Mouse (Mus musculus) hindbrain, postnatal 0 days (tissue): Measurements from ENCODE around the gene Pck2. TPM values are rescaled to one million over a fixed set of nuclear protein-coding genes. Genes with fewer than 3 reads are reported as not detected.

ENCODE experiments used
- ATAC-seq: fragments of 200-750 bp; cut with Nextera tagmentation; 2 replicates; pipeline ENCODE4 v1.8.0; 2017; ENCODE audit warnings: mild to moderate bottlenecking, moderate TSS enrichment, moderate library complexity
- DNase-seq: peaks from one replicate; pipeline ENCODE4 v3.0.0-alpha.2; 2015; ENCODE audit warnings: low spot score
- H3K27ac ChIP-seq: fragments of 300-500 bp; sonication (generic); 2 replicates; pipeline ENCODE4 v1.5.1; 2014; ENCODE audit warnings: mild to moderate bottlenecking
- H3K27me3 ChIP-seq: fragments of 300-500 bp; sonication (generic); 2 replicates; pipeline ENCODE4 v1.6.1; 2014; ENCODE audit warnings: low read length, mixed read lengths; ENCODE audit not compliant: insufficient read depth
- H3K36me3 ChIP-seq: fragments of 300-500 bp; sonication (generic); 2 replicates; pipeline ENCODE4 v1.6.1; 2014; ENCODE audit warnings: low read length, mixed read lengths; ENCODE audit not compliant: insufficient read depth
- H3K4me1 ChIP-seq: fragments of 300-500 bp; sonication (generic); 2 replicates; pipeline ENCODE4 v1.6.1; 2014; ENCODE audit warnings: antibody characterized with exemption, low read length, mixed read lengths; ENCODE audit not compliant: insufficient read depth
- H3K4me2 ChIP-seq: fragments of 300-500 bp; sonication (generic); 2 replicates; pipeline ENCODE4 v1.6.1; 2014; ENCODE audit warnings: low read depth, mild to moderate bottlenecking, low read length, moderate library complexity, mixed read lengths
- H3K4me3 ChIP-seq: fragments of 300-500 bp; sonication (generic); 2 replicates; pipeline ENCODE4 v1.5.1; 2014; ENCODE audit warnings: low read length
- H3K9ac ChIP-seq: fragments of 300-500 bp; sonication (generic); replicated peaks from 2 replicates; pipeline ENCODE4 v1.6.1; 2014; ENCODE audit warnings: mild to moderate bottlenecking, low read length, moderate library complexity, mixed read lengths
- H3K9me3 ChIP-seq: fragments of 300-500 bp; sonication (generic); 2 replicates; pipeline ENCODE4 v1.6.1; 2016; ENCODE audit warnings: low read length, mixed read lengths
- CTCF ChIP-seq: IDR thresholded peaks from 2 replicates; pipeline ENCODE4 v1.5.1; 2016; ENCODE audit warnings: antibody characterized with exemption, control low read depth, low read depth
- WGBS: fragments of 180-500 bp; shearing (Covaris S2); extraction: QIAGEN DNeasy Blood & Tissue Kit; methylation state at CpG from one replicate; pipeline ENCODE4 v1.1.7; 2014; 5-methylcytosine and 5-hydroxymethylcytosine counted together
- polyA plus RNA-seq: library from polyadenylated mRNA; unstranded; fragments of >200 nt; fragmentation: Nextera tagmentation; extraction: Ambion mirVana; gene quantifications from 2 replicates; pipeline ENCODE4 v1.2.1, GENCODE M21; 2015
- total RNA-seq: library from RNA; depleted of rRNA; stranded (reverse); fragments of >200 nt; gene quantifications from 2 replicates; pipeline ENCODE4 v1.2.3, GENCODE M21; 2014; rRNA removed

Gene Pck2
- total RNA-seq: 30.5 and 32.0 TPM in 2 replicates
- polyA plus RNA-seq: 19.9 and 22.5 TPM in 2 replicates

DNA sequence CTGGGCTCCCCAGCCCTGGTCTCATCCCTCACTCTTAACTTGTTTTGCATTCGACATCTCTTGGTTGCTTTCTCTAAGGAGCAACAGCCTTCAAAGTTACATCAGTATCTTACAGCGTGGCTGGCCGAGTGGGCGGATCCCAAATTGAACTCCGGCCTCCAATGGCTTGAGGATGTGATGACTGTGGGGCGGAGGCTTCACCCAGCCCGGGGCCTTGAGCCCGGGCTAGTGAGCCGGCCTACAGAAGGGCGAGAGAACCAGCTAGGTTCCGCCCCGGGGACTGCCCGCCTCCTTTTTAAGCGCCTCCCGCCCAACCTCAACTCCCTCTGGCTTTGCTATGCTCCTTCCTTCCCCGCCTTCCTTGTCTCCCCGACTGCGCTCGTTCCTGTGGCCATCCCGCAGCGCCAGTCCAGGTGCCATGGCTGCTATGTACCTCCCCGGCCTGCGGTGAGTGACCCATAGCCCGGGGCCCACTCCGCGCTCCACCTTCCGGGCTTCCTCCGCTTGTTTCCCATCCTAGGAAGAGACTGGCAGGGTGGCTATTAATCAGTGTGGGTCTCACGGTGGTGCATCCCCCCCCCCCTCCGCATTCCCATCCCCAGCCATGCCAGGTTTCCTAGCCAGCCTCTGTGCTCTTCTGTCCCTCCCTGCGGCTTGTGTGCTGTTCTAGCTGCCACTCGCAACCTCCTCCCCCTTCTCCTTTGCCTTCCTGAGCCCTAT, at the start of gene Pck2:
TSS of gene Pck2 (plus strand) at position 200 of the 720 bp plus-strand sequence.
- no peaks in the 10 kb centered on the region for H3K27me3 ChIP-seq
- H3K27ac ChIP-seq: peak within 1 kb of the TSS; percentile 94
- peaks cover 8% of the 10 kb centered on the region for H3K36me3 ChIP-seq
- peaks cover 8% of the 10 kb centered on the region for H3K4me1 ChIP-seq
- no peak for TF ChIP-seq CTCF
- no peaks in the 10 kb centered on the region for H3K9me3 ChIP-seq
- H3K4me2 ChIP-seq: peak within 1 kb of the TSS; percentile 94
- DNase-seq (peak; percentile 86), ATAC-seq (peak; percentile 90)
- under 1% methylated on average over 32 of the region's 32 CpGs for WGBS
- H3K4me3 ChIP-seq: peak within 1 kb of the TSS; percentile 65
- H3K9ac ChIP-seq: peak within 1 kb of the TSS; percentile 82

DNA sequence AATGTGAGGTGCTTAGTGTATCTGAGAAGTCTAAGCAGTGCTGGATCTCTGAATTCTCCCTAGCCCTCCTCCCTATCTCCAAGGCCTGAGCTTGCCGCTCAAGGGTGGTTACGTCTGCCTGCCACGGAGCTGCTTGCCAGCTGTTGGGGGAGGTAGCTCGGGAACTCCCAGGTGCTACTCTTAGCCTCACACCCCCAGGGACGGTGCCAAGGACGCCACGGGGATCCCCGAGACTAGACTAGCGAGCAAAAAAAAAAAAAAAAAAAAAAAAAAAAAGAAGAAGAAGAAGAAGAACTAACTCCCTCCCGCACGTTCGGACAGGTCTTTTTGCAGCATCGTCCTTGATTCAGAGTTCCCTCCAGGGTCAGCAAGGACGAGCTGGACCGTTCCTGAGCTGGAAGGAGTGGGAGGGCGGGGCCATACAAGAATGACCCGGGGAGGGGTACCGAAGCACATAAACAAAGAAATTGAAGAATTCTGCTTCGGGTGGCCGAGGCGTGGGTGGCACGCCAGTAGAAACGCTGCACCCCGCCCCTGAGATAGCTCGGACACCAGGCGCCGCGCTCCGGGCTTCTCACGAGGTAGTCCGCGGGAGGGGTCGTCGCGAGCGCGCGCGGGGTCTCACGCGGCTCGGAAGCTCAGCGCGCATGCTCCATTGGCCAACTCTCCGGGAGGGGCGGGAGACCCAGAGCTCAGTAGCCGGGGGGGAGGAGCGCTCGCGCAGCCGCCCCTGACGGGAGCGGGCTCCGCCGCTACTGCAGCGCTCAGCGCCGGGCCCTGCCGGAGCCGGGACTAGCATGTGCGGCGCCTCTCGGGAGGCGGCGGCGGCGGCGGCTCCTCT, 49.5 kb upstream of the Pck2 start, which contains the start of gene Carmil3:
TSS of gene Carmil3 (plus strand) at position 291 of the 841 bp plus-strand sequence.
- peak within 1 kb of the TSS; percentile 87 for H3K27ac ChIP-seq
- peak; percentile 90 for ATAC-seq
- peaks cover 8% of the 10 kb centered on the region for H3K36me3 ChIP-seq
- peaks cover 7% of the 10 kb centered on the region; the same call in 1 of the 2 replicates for H3K4me1 ChIP-seq
- under 1% methylated on average over 67 of the region's 68 CpGs for WGBS
- H3K4me2 ChIP-seq: peak within 1 kb of the TSS; percentile 86
- H3K4me3 ChIP-seq: peak within 1 kb of the TSS; percentile 74
- H3K9ac ChIP-seq: peak within 1 kb of the TSS; percentile 78
- H3K9me3 ChIP-seq: no peaks in the 10 kb centered on the region
- no peaks in the 10 kb centered on the region for H3K27me3 ChIP-seq
- TF ChIP-seq CTCF: no peak
- DNase-seq: peak; percentile 97

DNA sequence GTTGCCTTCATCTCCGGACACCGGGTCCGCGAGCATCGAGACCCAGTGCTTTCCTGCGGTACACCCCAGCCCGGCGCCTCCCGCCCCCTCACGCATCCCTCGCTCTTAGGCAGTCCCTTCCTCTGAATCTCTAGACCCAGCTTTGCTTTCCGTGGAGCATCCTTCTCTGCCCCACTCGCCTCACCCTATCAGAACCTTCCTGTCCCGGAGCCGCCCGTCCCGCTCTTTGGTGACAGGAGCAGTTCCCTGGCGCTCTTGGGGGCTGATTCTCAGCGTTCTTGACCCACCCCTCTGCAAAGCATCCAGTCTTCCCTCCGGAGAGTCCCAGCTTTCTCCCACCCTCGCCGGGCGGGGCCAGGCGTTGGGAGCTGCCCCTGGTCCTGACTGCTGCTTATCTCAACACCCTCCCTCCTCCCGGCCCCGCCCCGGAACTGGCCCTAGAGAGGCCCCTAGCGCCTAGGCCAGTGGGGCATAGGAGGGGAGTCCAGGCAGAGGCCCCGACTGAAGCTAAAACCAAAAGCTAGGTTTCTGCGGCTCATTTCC, 48.7 kb upstream of the Pck2 start:
- peak overlapping the region; percentile 86 for H3K4me2 ChIP-seq
- peak; percentile 55 for ATAC-seq
- TF ChIP-seq CTCF: no peak
- H3K27me3 ChIP-seq: no peaks in the 10 kb centered on the region
- DNase-seq: peak; percentile 61
- WGBS: under 1% methylated on average over 30 of the region's 30 CpGs
- peak overlapping the region; percentile 78 for H3K9ac ChIP-seq
- peaks cover 14% of the 10 kb centered on the region for H3K36me3 ChIP-seq
- H3K27ac ChIP-seq: peak overlapping the region; percentile 87
- peaks cover 7% of the 10 kb centered on the region; the same call in 1 of the 2 replicates for H3K4me1 ChIP-seq
- H3K4me3 ChIP-seq: peak overlapping the region; percentile 74
- H3K9me3 ChIP-seq: no peaks in the 10 kb centered on the region

DNA sequence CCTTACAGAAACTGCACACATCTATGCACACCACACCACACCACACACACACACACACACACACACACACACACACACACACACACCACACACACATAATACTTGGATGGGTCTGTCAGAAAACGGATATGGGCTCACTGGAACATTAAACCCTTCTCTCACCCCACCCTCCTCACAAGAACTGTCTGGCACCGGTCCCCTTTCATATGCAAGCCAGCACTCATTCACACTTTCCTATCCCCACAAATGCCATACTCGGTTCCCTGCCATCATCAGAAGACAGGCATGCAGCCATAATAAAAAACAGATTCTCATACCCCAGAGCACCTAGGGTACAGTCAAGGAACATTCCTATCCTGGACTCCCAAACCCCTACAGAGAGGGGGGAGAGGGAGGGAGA, 48.0 kb upstream of the Pck2 start:
- no peak for TF ChIP-seq CTCF
- DNase-seq (no peak), ATAC-seq (no peak)
- Histone ChIP-seq H3K4me3 (peak overlapping the region; percentile 74; the same call in 1 of the 2 replicates), H3K36me3 (peaks cover 17% of the 10 kb centered on the region), H3K4me2 (peak overlapping the region; percentile 86), H3K9ac (no peak overlapping the region), H3K27ac (no peak overlapping the region), H3K4me1 (peaks cover 7% of the 10 kb centered on the region; the same call in 1 of the 2 replicates), H3K9me3 (no peaks in the 10 kb centered on the region), H3K27me3 (no peaks in the 10 kb centered on the region)
- 26% methylated on average over 3 of the region's 3 CpGs for WGBS

DNA sequence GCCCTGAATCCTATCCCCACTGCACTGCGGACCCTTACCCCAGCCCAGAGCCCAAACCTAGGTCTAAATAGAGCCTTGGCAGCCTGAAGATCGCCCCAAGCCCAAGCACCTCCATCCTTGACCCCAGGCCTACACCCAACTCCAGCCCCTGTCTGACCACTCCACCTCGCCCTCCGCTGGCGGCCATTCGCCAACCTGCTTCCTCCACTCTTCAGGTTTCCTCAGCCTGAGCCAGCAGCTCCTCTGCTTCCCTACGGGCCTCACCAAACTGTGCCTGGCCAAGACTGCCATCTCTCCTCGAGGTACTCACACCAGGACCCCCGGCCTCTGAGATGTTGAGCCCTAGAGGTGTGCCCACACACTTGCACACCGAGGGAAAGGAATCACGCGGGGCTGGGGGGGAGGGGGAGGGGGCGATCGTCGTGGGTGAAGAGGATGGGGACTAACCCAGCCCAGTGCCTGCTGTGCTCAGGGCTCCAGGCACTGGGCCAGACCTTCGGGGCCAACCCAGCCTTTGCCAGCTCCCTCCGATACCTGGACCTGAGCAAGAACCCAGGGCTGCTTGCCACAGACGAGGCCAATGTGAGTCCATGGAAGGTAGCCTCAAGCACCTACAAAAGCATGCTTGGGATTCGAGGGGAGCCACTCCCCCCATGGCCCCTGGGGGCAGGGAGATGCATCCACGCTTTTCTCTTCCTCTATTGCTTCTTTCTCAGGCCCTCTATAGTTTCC, 44.4 kb upstream of the Pck2 start:
- Histone ChIP-seq H3K36me3 (peaks cover 40% of the 10 kb centered on the region), H3K27me3 (no peaks in the 10 kb centered on the region), H3K4me1 (no peaks in the 10 kb centered on the region), H3K9ac (no peak overlapping the region), H3K4me3 (no peak overlapping the region), H3K4me2 (no peak overlapping the region), H3K9me3 (no peaks in the 10 kb centered on the region), H3K27ac (no peak overlapping the region)
- ATAC-seq (no peak), DNase-seq (no peak)
- 67% methylated on average over 20 of the region's 20 CpGs for WGBS
- no peak for TF ChIP-seq CTCF
